Mouse (Mus musculus) gastrocnemius, postnatal 14 days (tissue): ENCODE results near the gene Padi1. TPM values are rescaled to one million over a fixed set of nuclear protein-coding genes. Genes with fewer than 3 reads are reported as not detected.
A peak's percentile ranks its signal among the peaks of the same experiment; 100 is the strongest.

Experiments used
- DNase-seq: peaks from one replicate; pipeline ENCODE4 v3.0.0; 2021; ENCODE audit warnings: mixed read lengths
- intact Hi-C: fragments of 180-260 bp; cut with DNase I; formaldehyde crosslinking; loops from one replicate; pipeline ENCODE4 v1.15.1; 2025; ENCODE audit warnings: low total_unique reads
- long read RNA-seq, 2 experiments: library from polyadenylated mRNA; stranded (forward); transcript quantifications; one replicate each; pipeline ENCODE4 v2.0.0; 2021
- total RNA-seq, 2 experiments: library from RNA; stranded (reverse); gene quantifications; 2 replicates each; pipeline ENCODE4 v1.2.3; 2021

Padi1 gene
- total RNA-seq, result under 1 TPM; 0.07 to 0.08 TPM
- long read RNA-seq, experiment 1, result 0 reads
- long read RNA-seq, experiment 2, result 0 reads

GRCm38 (mm10) chr4:140845666-140846065, at the start of gene Padi1:
Gene Padi1, minus strand, starts transcription at chr4:140845778.
- intact Hi-C loops, result no loop called here
- DNase-seq, result no peak

GRCm38 (mm10) chr4:140892163-140892530, 46.6 kb upstream of the Padi1 start:
- DNase-seq, result no peak
- intact Hi-C loops, result no loop called here

- intact Hi-C loops, result no loop called here
- no peak for DNase-seq
Measured at GRCm38 (mm10) chr4:140891525-140892162, 46.1 kb upstream of the Padi1 start.

- intact Hi-C loops, result no loop called here
- peak; percentile 64 for DNase-seq
Measured at GRCm38 (mm10) chr4:140883852-140884251, 38.3 kb upstream of the Padi1 start.

GRCm38 (mm10) chr4:140882981-140883380, 37.4 kb upstream of the Padi1 start:
- DNase-seq, result no peak
- intact Hi-C loops, result no loop called here

- intact Hi-C loops, result no loop called here
- no peak for DNase-seq
Measured at GRCm38 (mm10) chr4:140882365-140882764, 36.8 kb upstream of the Padi1 start.

- intact Hi-C loops, result no loop called here
- peak; percentile 41 for DNase-seq
Measured at GRCm38 (mm10) chr4:140881771-140882170, 36.2 kb upstream of the Padi1 start.

GRCm38 (mm10) chr4:140881026-140881670, 35.6 kb upstream of the Padi1 start:
- intact Hi-C loops, result no loop called here
- DNase-seq, result no peak

- intact Hi-C loops, result no loop called here
- no peak for DNase-seq
Measured at GRCm38 (mm10) chr4:140880207-140880606, 34.6 kb upstream of the Padi1 start.

- intact Hi-C loops, result no loop called here
- DNase-seq, result peak; percentile 81
Measured at GRCm38 (mm10) chr4:140879739-140880138, 34.2 kb upstream of the Padi1 start.

GRCm38 (mm10) chr4:140879116-140879515, 33.5 kb upstream of the Padi1 start:
- no peak for DNase-seq

GRCm38 (mm10) chr4:140878655-140879054, 33.1 kb upstream of the Padi1 start:
- no peak for DNase-seq
- intact Hi-C loops, result no loop called here

More at GRCm38 (mm10) chr4:140879116-140879515, 33.5 kb upstream of the Padi1 start:
- intact Hi-C loops, result no loop called here

- no peak for DNase-seq
- intact Hi-C loops, result no loop called here
Measured at GRCm38 (mm10) chr4:140877441-140877840, 31.9 kb upstream of the Padi1 start.

- no peak for DNase-seq
- intact Hi-C loops, result no loop called here
Measured at GRCm38 (mm10) chr4:140876681-140877080, 31.1 kb upstream of the Padi1 start.

GRCm38 (mm10) chr4:140876161-140876560, 30.6 kb upstream of the Padi1 start:
- no peak for DNase-seq
- intact Hi-C loops, result no loop called here

- intact Hi-C loops, result no loop called here
- DNase-seq, result peak; percentile 2
Measured at GRCm38 (mm10) chr4:140873011-140873410, 27.4 kb upstream of the Padi1 start.

- intact Hi-C loops, result no loop called here
- peak; percentile 1 for DNase-seq
Measured at GRCm38 (mm10) chr4:140872686-140872992, 27.1 kb upstream of the Padi1 start.

- peak; percentile 2 for DNase-seq
- intact Hi-C loops, result no loop called here
Measured at GRCm38 (mm10) chr4:140871851-140872685, 26.5 kb upstream of the Padi1 start.

GRCm38 (mm10) chr4:140871376-140871775, 25.8 kb upstream of the Padi1 start:
- intact Hi-C loops, result no loop called here
- DNase-seq, result no peak

GRCm38 (mm10) chr4:140870876-140871275, 25.3 kb upstream of the Padi1 start:
- intact Hi-C loops, result no loop called here
- DNase-seq, result no peak

GRCm38 (mm10) chr4:140869945-140870344, 24.4 kb upstream of the Padi1 start:
- DNase-seq, result peak; percentile 1
- intact Hi-C loops, result no loop called here
